Mouse (Mus musculus) megakaryocyte, adult 5-6 weeks (primary cell): Measurements from ENCODE around the gene C130073F10Rik. TPM values are rescaled to one million over a fixed set of nuclear protein-coding genes. Genes with fewer than 3 reads are reported as not detected.
"Not testable (repeated sequence)": the region's sequence is repeated elsewhere in the genome, so short reads cannot be mapped to it uniquely, and the experiment has no call there.

Source experiments
- ATAC-seq: 2 replicates; pipeline ENCODE4 v1.8.0; 2016; ENCODE audit warnings: mild to moderate bottlenecking, inconsistent platforms; ENCODE audit not compliant: poor library complexity, severe bottlenecking
- total RNA-seq, 2 experiments: library from RNA; stranded (forward) in 1 of 2; stranded (reverse) in 1 of 2; fragments of 153-499, 151-499 nt in 1 of 2; fragments of 221-1000, 200-1000 nt in 1 of 2; gene quantifications; 2 replicates each; pipeline versions ENCODE4 v1.2.3 to v1.2.4; 2015 to 2017

Gene C130073F10Rik
- total RNA-seq (2015) (not detected in 2 replicates), total RNA-seq (2017) (not detected in 2 replicates)

- ATAC-seq, result no peak
These were observed at the start of gene C130073F10Rik for GRCm38 (mm10) chr4:101893656-101894420. Gene C130073F10Rik (minus strand): TSS chr4:101893789.

GRCm38 (mm10) chr4:101940107-101940506, 46.5 kb upstream of the C130073F10Rik start, which contains the start of gene Gm12794:
Gene Gm12794 (plus strand): TSS chr4:101940407.
- not testable (repeated sequence) for ATAC-seq

GRCm38 (mm10) chr4:101908821-101909220, 15.2 kb upstream of the C130073F10Rik start, which contains the start of gene Gm12800:
Gene Gm12800 (plus strand): TSS chr4:101909121.
- not testable (repeated sequence) for ATAC-seq

GRCm38 (mm10) chr4:101889377-101889776, 4.2 kb downstream of the C130073F10Rik start:
- no peak for ATAC-seq

- no peak for ATAC-seq
These were observed 9.9 kb downstream of the C130073F10Rik start for GRCm38 (mm10) chr4:101883641-101884040.

- not testable (repeated sequence) for ATAC-seq
These were observed 17.9 kb downstream of the C130073F10Rik start for GRCm38 (mm10) chr4:101875687-101876086.

GRCm38 (mm10) chr4:101872031-101872430, 21.6 kb downstream of the C130073F10Rik start:
- ATAC-seq, result not testable (repeated sequence)

GRCm38 (mm10) chr4:101862289-101862688, 31.3 kb downstream of the C130073F10Rik start:
- ATAC-seq, result no peak

GRCm38 (mm10) chr4:101860873-101861272, 32.7 kb downstream of the C130073F10Rik start:
- ATAC-seq, result no peak

- ATAC-seq, result no peak
These were observed 42.7 kb downstream of the C130073F10Rik start for GRCm38 (mm10) chr4:101850908-101851307.

GRCm38 (mm10) chr4:101843923-101844322, 49.7 kb downstream of the C130073F10Rik start, which contains the start of gene B020004J07Rik:
Gene B020004J07Rik (minus strand): TSS chr4:101844023.
- not testable (repeated sequence) for ATAC-seq

Other genes starting within 250 kb of the C130073F10Rik start
- gene Leprot, start 246.1 kb downstream of the C130073F10Rik start, total RNA-seq (2015), result 67.5 and 69.0 TPM in 2 replicates
- 105 and 107 TPM in 2 replicates for gene Leprot, start 246.1 kb downstream of the C130073F10Rik start, total RNA-seq (2017)
- gene Lepr, start 176.4 kb downstream of the C130073F10Rik start, total RNA-seq (2015), result 0.69 and 5.3 TPM in 2 replicates
- gene Lepr, start 176.4 kb downstream of the C130073F10Rik start, total RNA-seq (2017), result 0.62 and 1.7 TPM in 2 replicates
- gene B020004J07Rik, start 49.8 kb downstream of the C130073F10Rik start, total RNA-seq (2015), result not detected in 2 replicates
- gene B020004J07Rik, start 49.8 kb downstream of the C130073F10Rik start, total RNA-seq (2017), result not detected in 2 replicates
- gene Gm12800, start 15.3 kb upstream of the C130073F10Rik start, total RNA-seq (2015), result not detected in 2 replicates
- not detected in 2 replicates for gene Gm12800, start 15.3 kb upstream of the C130073F10Rik start, total RNA-seq (2017)
- gene Gm12794, start 46.6 kb upstream of the C130073F10Rik start, total RNA-seq (2015), result not detected in 2 replicates
- gene Gm12794, start 46.6 kb upstream of the C130073F10Rik start, total RNA-seq (2017), result not detected in 2 replicates
- not detected in 2 replicates for gene Gm12790, start 87.3 kb upstream of the C130073F10Rik start, total RNA-seq (2015)
- not detected in 2 replicates for gene Gm12790, start 87.3 kb upstream of the C130073F10Rik start, total RNA-seq (2017)
- not detected in 2 replicates for gene Gm12789, start 92.8 kb upstream of the C130073F10Rik start, total RNA-seq (2015)
- gene Gm12789, start 92.8 kb upstream of the C130073F10Rik start, total RNA-seq (2017), result not detected in 2 replicates
- gene Pde4b, start 193.8 kb upstream of the C130073F10Rik start, total RNA-seq (2015), result 17.1 and 18.1 TPM in 2 replicates
- gene Pde4b, start 193.8 kb upstream of the C130073F10Rik start, total RNA-seq (2017), result 16.7 and 20.0 TPM in 2 replicates